Mouse (Mus musculus) spleen, adult 2 months (tissue): ENCODE measurements around the gene Plb1.

Source experiments
- CTCF ChIP-seq: fragments of 200-500 bp; IDR thresholded peaks from 2 replicates; pipeline ENCODE4 v1.5.1; 2011; ENCODE audit warnings: mild to moderate bottlenecking, inconsistent platforms; ENCODE audit not compliant: insufficient read depth, insufficient read length, insufficient replicate concordance; ENCODE audit errors: extremely low read depth
- POLR2A ChIP-seq: fragments of 200-500 bp; IDR thresholded peaks from 2 replicates; pipeline ENCODE4 v1.6.1; 2011; ENCODE audit warnings: low read depth, low read length, inconsistent platforms

- TF ChIP-seq CTCF (no peak), POLR2A (no peak)
Measured at GRCm38 (mm10) chr5:32307106-32307505, 74.6 kb downstream of the Plb1 start.
